Mouse (Mus musculus) stomach, embryonic 14.5 days (tissue): ENCODE data around the gene Fam111a. TPM values are rescaled to one million over a fixed set of nuclear protein-coding genes. Genes with fewer than 3 reads are reported as not detected.
A peak's percentile ranks its signal among the peaks of the same experiment; 100 is the strongest.

Experiments used
- ATAC-seq: fragments of 200-750 bp; cut with Nextera tagmentation; 2 replicates; pipeline ENCODE4 v1.8.0; 2017; ENCODE audit warnings: low read depth, moderate TSS enrichment; ENCODE audit not compliant: insufficient number of reproducible peaks, insufficient read depth, low FRiP score
- H3K27ac ChIP-seq: fragments of 300-500 bp; sonication (generic); 2 replicates; pipeline ENCODE4 v1.5.1; 2014; ENCODE audit warnings: mild to moderate bottlenecking, low read length, moderate library complexity, mixed read lengths
- H3K27me3 ChIP-seq: fragments of 300-500 bp; sonication (generic); 2 replicates; pipeline ENCODE4 v1.6.1; 2014; ENCODE audit warnings: low read length, control low read depth, mixed read lengths; ENCODE audit not compliant: control insufficient read depth, insufficient read depth
- H3K36me3 ChIP-seq: fragments of 300-500 bp; sonication (generic); 2 replicates; pipeline ENCODE4 v1.6.1; 2014; ENCODE audit warnings: mild to moderate bottlenecking, control low read depth, low read length, moderate library complexity, mixed read lengths; ENCODE audit not compliant: control insufficient read depth, insufficient read depth
- H3K4me1 ChIP-seq: fragments of 300-500 bp; sonication (generic); 2 replicates; pipeline ENCODE4 v1.6.1; 2014; ENCODE audit warnings: low read length, control low read depth, mixed read lengths; ENCODE audit not compliant: control insufficient read depth, insufficient read depth
- H3K4me2 ChIP-seq: fragments of 300-500 bp; sonication (generic); replicated peaks from 2 replicates; pipeline ENCODE4 v1.6.1; 2014; ENCODE audit warnings: low read depth, low read length, control low read depth
- H3K4me3 ChIP-seq: fragments of 300-500 bp; sonication (generic); 2 replicates; pipeline ENCODE4 v1.5.1; 2014; ENCODE audit warnings: low read depth, low read length, control low read depth
- H3K9ac ChIP-seq: fragments of 300-500 bp; sonication (generic); replicated peaks from 2 replicates; pipeline ENCODE4 v1.6.1; 2014; ENCODE audit warnings: low read depth, mild to moderate bottlenecking, control low read depth, low read length, moderate library complexity, mixed read lengths
- H3K9me3 ChIP-seq: fragments of 300-500 bp; sonication (generic); 2 replicates; pipeline ENCODE4 v1.6.1; 2016; ENCODE audit warnings: low read depth, low read length, control low read depth; ENCODE audit not compliant: control insufficient read depth
- whole genome bisulfite sequencing: fragments of 180-500 bp; shearing (Covaris S2); extraction: QIAGEN DNeasy Blood & Tissue Kit; methylation state at CpG from one replicate; pipeline ENCODE4 v1.1.7; 2014; 5-methylcytosine and 5-hydroxymethylcytosine counted together
- polyA plus RNA-seq: library from polyadenylated mRNA; unstranded; fragments of >200 nt; fragmentation: Nextera tagmentation; extraction: Ambion mirVana; gene quantifications from 2 replicates; pipeline ENCODE4 v1.2.1, GENCODE M21; 2014

The Fam111a gene
- polyA plus RNA-seq, 1 experiment from 2014 or later, result 23.5 TPM

GRCm38 (mm10) chr19:12571687-12572086 is 26.1 kb downstream of the Fam111a start:
- no peaks in the 10 kb centered on the region for H3K9me3 ChIP-seq
- H3K36me3 ChIP-seq, result no peaks in the 10 kb centered on the region
- no peak overlapping the region for H3K4me2 ChIP-seq
- WGBS, result 89% methylated on average over 1 of the region's 1 CpGs
- no peak for ATAC-seq
- no peak overlapping the region for H3K4me3 ChIP-seq
- H3K27ac ChIP-seq, result no peak overlapping the region
- no peak overlapping the region for H3K9ac ChIP-seq
- H3K4me1 ChIP-seq, result 0 out of 2 replicates have a peak, but pooled peaks cover 5% of the 10 kb centered on the region
- H3K27me3 ChIP-seq, result no peaks in the 10 kb centered on the region

- Histone ChIP-seq H3K27me3 (no peaks in the 10 kb centered on the region), H3K4me1 (0 out of 2 replicates have a peak, but pooled peaks cover 5% of the 10 kb centered on the region), H3K36me3 (no peaks in the 10 kb centered on the region; the same call in 1 of the 2 replicates), H3K27ac (no peak overlapping the region), H3K4me2 (peak overlapping the region; percentile 67), H3K9ac (no peak overlapping the region), H3K4me3 (peak overlapping the region; percentile 40), H3K9me3 (no peaks in the 10 kb centered on the region)
- 83% methylated on average over 1 of the region's 1 CpGs for WGBS
- no peak for ATAC-seq
These were observed 27.2 kb downstream of the Fam111a start for GRCm38 (mm10) chr19:12572614-12573265.

GRCm38 (mm10) chr19:12573266-12574011 is 27.9 kb downstream of the Fam111a start:
- Histone ChIP-seq H3K9me3 (no peaks in the 10 kb centered on the region), H3K4me3 (peak overlapping the region; percentile 40), H3K27me3 (no peaks in the 10 kb centered on the region), H3K36me3 (no peaks in the 10 kb centered on the region; the same call in 1 of the 2 replicates), H3K4me1 (0 out of 2 replicates have a peak, but pooled peaks cover 5% of the 10 kb centered on the region), H3K27ac (peak overlapping the region; percentile 66; the same call in 1 of the 2 replicates), H3K9ac (peak overlapping the region; percentile 14; the same call in 1 of the 2 replicates), H3K4me2 (peak overlapping the region; percentile 67)
- ATAC-seq, result peak; percentile 99
- WGBS, result 7% methylated on average over 14 of the region's 14 CpGs

DNA sequence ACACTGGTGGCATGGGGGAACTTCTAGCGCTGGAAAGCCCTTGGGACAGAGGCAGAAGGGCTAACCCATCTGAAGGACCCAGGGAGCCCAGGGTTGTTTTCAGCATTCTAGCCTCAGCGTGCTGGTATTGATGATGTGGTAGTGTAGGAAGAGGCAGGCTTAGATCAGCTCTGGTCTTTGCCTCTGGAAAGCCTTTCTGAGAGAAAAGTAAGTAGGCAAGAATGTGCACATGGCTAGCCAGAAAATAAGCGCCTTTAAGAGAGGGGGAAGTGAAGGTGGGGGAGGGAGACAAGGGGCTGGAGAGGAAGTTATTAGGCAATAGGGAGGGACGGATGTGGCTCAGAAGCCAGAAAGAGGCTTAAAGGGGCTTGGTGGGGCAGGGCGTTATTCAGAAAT is 28.5 kb downstream of the Fam111a start:
- Histone ChIP-seq H3K36me3 (no peaks in the 10 kb centered on the region; the same call in 1 of the 2 replicates), H3K4me2 (peak overlapping the region; percentile 67), H3K27ac (peak overlapping the region; percentile 66; the same call in 1 of the 2 replicates), H3K9ac (peak overlapping the region; percentile 14; the same call in 1 of the 2 replicates), H3K4me3 (peak overlapping the region; percentile 40), H3K4me1 (0 out of 2 replicates have a peak, but pooled peaks cover 5% of the 10 kb centered on the region), H3K9me3 (no peaks in the 10 kb centered on the region), H3K27me3 (no peaks in the 10 kb centered on the region)
- no peak for ATAC-seq
- WGBS, result 17% methylated on average over 5 of the region's 5 CpGs

- no peak for ATAC-seq
- Histone ChIP-seq H3K4me3 (no peak overlapping the region), H3K36me3 (no peaks in the 10 kb centered on the region; the same call in 1 of the 2 replicates), H3K9me3 (no peaks in the 10 kb centered on the region), H3K27ac (no peak overlapping the region), H3K27me3 (no peaks in the 10 kb centered on the region), H3K4me1 (0 out of 2 replicates have a peak, but pooled peaks cover 5% of the 10 kb centered on the region), H3K9ac (no peak overlapping the region), H3K4me2 (peak overlapping the region; percentile 67; the same call in 1 of the 2 replicates)
- 79% methylated on average over 7 of the region's 7 CpGs for WGBS
These were observed 29.6 kb downstream of the Fam111a start for GRCm38 (mm10) chr19:12575107-12575506.

DNA sequence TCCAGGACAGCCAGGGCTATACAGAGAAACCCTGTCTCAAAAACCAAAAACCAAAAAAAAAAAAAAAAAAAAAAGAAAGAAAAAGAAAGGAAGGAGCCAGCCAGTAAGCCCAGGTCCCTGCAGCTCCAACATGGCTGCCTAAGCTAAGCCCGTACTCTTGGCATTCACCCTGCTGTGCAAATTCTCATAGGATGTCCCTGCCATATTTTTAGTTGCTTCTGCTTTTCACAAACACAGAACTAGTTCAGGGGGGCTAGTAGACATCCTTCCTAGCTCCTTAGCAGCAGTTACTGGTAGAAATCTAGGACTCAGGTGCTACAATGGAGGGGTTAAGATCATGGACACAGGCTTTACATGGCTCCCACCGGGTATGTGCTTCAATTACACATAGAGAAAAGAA is 30.0 kb downstream of the Fam111a start:
- no peak overlapping the region for H3K4me3 ChIP-seq

DNA sequence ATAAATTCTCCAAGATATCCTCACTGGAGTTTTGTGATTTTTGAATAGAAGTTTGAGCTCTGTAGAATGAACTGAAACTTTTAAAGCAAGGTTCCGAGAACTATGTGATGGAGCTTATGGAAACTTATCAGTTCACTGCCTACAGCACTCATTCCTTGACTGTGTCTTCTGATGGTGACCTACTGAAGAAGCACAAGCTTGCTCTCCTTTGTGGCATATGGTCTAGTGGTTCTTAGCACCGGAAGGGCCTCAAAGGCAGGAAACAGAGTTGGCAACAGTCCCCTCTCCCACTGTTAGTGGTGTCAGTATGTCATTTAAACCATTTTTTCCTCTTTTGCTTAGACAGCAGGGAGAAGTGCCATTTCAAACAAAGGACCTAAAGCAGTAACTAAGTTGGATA is 31.1 kb downstream of the Fam111a start:
- H3K4me1 ChIP-seq, result 0 out of 2 replicates have a peak, but pooled peaks cover 5% of the 10 kb centered on the region
- no peaks in the 10 kb centered on the region for H3K9me3 ChIP-seq
- H3K4me3 ChIP-seq, result no peak overlapping the region
- H3K36me3 ChIP-seq, result no peaks in the 10 kb centered on the region; the same call in 1 of the 2 replicates
- H3K4me2 ChIP-seq, result no peak overlapping the region
- no peaks in the 10 kb centered on the region for H3K27me3 ChIP-seq
- H3K27ac ChIP-seq, result no peak overlapping the region
- H3K9ac ChIP-seq, result no peak overlapping the region
- ATAC-seq, result no peak
- 84% methylated on average over 2 of the region's 2 CpGs for WGBS

More for the DNA sequence above, 30.0 kb downstream of the Fam111a start:
- H3K4me2 ChIP-seq, result no peak overlapping the region
- no peak overlapping the region for H3K27ac ChIP-seq
- no peaks in the 10 kb centered on the region for H3K27me3 ChIP-seq
- H3K36me3 ChIP-seq, result no peaks in the 10 kb centered on the region; the same call in 1 of the 2 replicates
- H3K9me3 ChIP-seq, result no peaks in the 10 kb centered on the region
- no peak overlapping the region for H3K9ac ChIP-seq
- 0 out of 2 replicates have a peak, but pooled peaks cover 5% of the 10 kb centered on the region for H3K4me1 ChIP-seq
- WGBS, result 87% methylated on average over 2 of the region's 2 CpGs
- no peak for ATAC-seq

DNA sequence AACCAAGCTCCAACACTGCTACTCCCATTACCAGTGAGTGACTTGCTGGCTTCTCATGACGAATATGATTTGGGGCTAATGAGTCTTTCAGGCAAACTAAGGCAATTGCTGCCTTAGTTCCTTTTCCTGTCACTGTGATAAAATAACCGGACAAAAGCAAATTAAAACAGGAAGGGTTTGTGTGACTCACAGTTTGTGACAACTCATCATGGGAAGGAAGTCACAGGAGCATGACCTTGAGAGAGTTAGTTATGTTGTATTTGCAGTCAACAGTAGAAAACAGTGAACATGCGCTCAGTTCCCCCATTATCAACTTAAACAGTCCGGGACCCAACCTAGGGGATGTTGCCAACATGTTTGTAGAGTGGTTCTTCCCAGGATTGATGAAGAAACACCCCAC is 39.8 kb downstream of the Fam111a start:
- no peak for ATAC-seq
- Histone ChIP-seq H3K4me3 (no peak overlapping the region), H3K9ac (no peak overlapping the region), H3K9me3 (no peaks in the 10 kb centered on the region), H3K27me3 (no peaks in the 10 kb centered on the region), H3K4me2 (no peak overlapping the region), H3K36me3 (no peaks in the 10 kb centered on the region; the same call in 1 of the 2 replicates), H3K27ac (no peak overlapping the region), H3K4me1 (no peaks in the 10 kb centered on the region)
- WGBS, result 73% methylated on average over 4 of the region's 4 CpGs
